In the genomic region with DNA sequence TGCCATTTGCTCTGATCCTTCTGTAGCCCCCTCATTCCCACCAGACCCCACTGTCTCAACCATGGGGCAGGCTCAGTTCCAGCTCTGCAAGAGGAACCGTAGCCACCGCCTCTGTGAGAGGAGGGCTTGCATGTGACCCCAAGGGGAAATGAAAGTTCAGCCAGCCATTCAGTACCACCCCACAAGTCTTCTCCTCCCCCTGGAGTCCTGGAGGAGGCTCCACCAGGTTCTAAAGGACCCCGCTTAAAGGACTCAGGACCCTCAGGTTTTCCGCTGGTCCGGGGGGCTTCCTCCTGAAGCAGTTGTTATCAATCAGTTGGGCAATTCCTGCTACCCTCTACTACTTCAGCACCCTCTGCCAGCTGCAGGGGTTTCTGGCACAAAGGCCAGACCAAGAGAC, we compare ENCODE assay signal across 11 mouse cellular contexts. TPM values are rescaled to one million over a fixed set of nuclear protein-coding genes. Genes with fewer than 3 reads are reported as not detected.
A peak's percentile ranks its signal among the peaks of the same experiment; 100 is the strongest.
DNase-seq lines count a peak whose midpoint lies in the region; ATAC-seq and TF ChIP-seq lines count a peak whose summit lies in the region.
"Had no signal": no experiment of that assay in that cellular context is flagged by ENCODE, and none has a peak within 500 bp of the region (broad histone marks: within the 10 kb centered on the region; RNA-seq: fewer than 3 reads in every experiment).

No protein-coding gene starts in this region.

- H3K27ac ChIP-seq in gastrocnemius, adult 2 months: peak overlapping the region; percentile 59
- H3K27ac ChIP-seq in forebrain, embryonic 16.5 days (ENCODE audit: low read length): no peak overlapping the region; the same call in 1 of the 2 replicates
- H3K27ac ChIP-seq: neural tube, embryonic 13.5 days; stomach, postnatal 0 days had no signal

- peak; percentile 24; the same call in 1 of the 2 replicates for ATAC-seq in forebrain, embryonic 16.5 days
- peak; percentile 75 for ATAC-seq in megakaryocyte progenitor cell, adult 5-6 weeks (replicated peaks; ENCODE audit: poor library complexity)

- H3K27me3 ChIP-seq in forebrain, embryonic 16.5 days (replicated peaks; ENCODE audit: control insufficient read depth, insufficient read depth, low read length): peaks cover 2% of the 10 kb centered on the region

- peaks cover 5% of the 10 kb centered on the region for H3K4me1 ChIP-seq in forebrain, embryonic 16.5 days (replicated peaks; ENCODE audit: control insufficient read depth, insufficient read depth, low read length)

- no peak overlapping the region; the same call in 1 of the 2 replicates for H3K9ac ChIP-seq in forebrain, embryonic 16.5 days (replicated peaks; ENCODE audit: low read depth, low read length)

- intact Hi-C loops in gastrocnemius, adult 2 months (cut with DNase I): no loop called here
- intact Hi-C loops in gastrocnemius, postnatal 36 days (cut with DNase I): no loop called here

- no peaks in the 10 kb centered on the region for H3K9me3 ChIP-seq in forebrain, embryonic 16.5 days (ENCODE audit: control insufficient read depth, low read length)
- H3K9me3 ChIP-seq: neural tube, embryonic 13.5 days had no signal

- no peak overlapping the region for H3K4me2 ChIP-seq in forebrain, embryonic 16.5 days (ENCODE audit: low read length)
- H3K4me2 ChIP-seq: neural tube, embryonic 13.5 days had no signal

- H3K36me3 ChIP-seq in forebrain, embryonic 16.5 days (ENCODE audit: control insufficient read depth, insufficient read depth): no peaks in the 10 kb centered on the region
- H3K36me3 ChIP-seq: neural tube, embryonic 13.5 days had no signal

- peak; percentile 52 for DNase-seq in gastrocnemius, adult 2 months
- DNase-seq in gastrocnemius, postnatal 36 days: no peak
- DNase-seq in B cell, adult 2 months: peak; percentile 80 to 85
- no peak for DNase-seq in cerebellum, adult 8-10 months
- no peak for DNase-seq in right cerebral cortex, postnatal 14 days
- DNase-seq in urinary bladder, postnatal 25 days (ENCODE audit: low spot score): no peak
- DNase-seq: heart, postnatal 10 days had no signal

- 51% methylated on average over 5 of the region's 5 CpGs for WGBS in forebrain, embryonic 16.5 days

- H3K4me3 ChIP-seq in gastrocnemius, adult 2 months: peak overlapping the region; percentile 47
- H3K4me3 ChIP-seq in forebrain, embryonic 16.5 days (replicated peaks; ENCODE audit: low read length): no peak overlapping the region
- H3K4me3 ChIP-seq: neural tube, embryonic 13.5 days had no signal

- TF ChIP-seq CTCF in gastrocnemius, adult 2 months (IDR thresholded peaks at IDR 0.05): no peak

RNA-seq across cellular contexts. Expression of a gene that starts 6.2 kb away (rescaled TPM):
- 10 to 100 TPM in 1 of 2 experiments, 1 to 10 TPM in 1; 8.0 to 13.0 TPM for total RNA-seq in gastrocnemius, adult 2 months (2021)
- 10 to 100 TPM in 1 of 2 experiments, 1 to 10 TPM in 1; 8.7 to 12.7 TPM for total RNA-seq in gastrocnemius, postnatal 36 days (2021)
- polyA plus RNA-seq in forebrain, embryonic 16.5 days (2015; fragmentation: Nextera tagmentation; extraction: Ambion mirVana): 12.2 and 13.1 TPM in 2 replicates
- total RNA-seq in megakaryocyte progenitor cell, adult 5-6 weeks (2015): 11.5 and 12.4 TPM in 2 replicates
- 2.0 and 3.2 TPM in 2 replicates for total RNA-seq in megakaryocyte progenitor cell, adult 5-6 weeks (2017)

RNA-seq across cellular contexts. Expression of a gene that starts 23.3 kb away (rescaled TPM):
- total RNA-seq in gastrocnemius, adult 2 months (2021): not detected
- not detected for total RNA-seq in gastrocnemius, postnatal 36 days (2021)
- polyA plus RNA-seq in forebrain, embryonic 16.5 days (2015; fragmentation: Nextera tagmentation; extraction: Ambion mirVana): 0.24 and 0.73 TPM in 2 replicates
- total RNA-seq in megakaryocyte progenitor cell, adult 5-6 weeks (2015): 1.8 and 3.4 TPM in 2 replicates
- 1.8 and 2.3 TPM in 2 replicates for total RNA-seq in megakaryocyte progenitor cell, adult 5-6 weeks (2017)
- total RNA-seq: heart, postnatal 10 days had no signal

RNA-seq across cellular contexts. Expression of a gene that starts 32.8 kb away (rescaled TPM):
- 1 to 10 TPM; 5.0 to 10.0 TPM for total RNA-seq in gastrocnemius, adult 2 months (2021)
- total RNA-seq in gastrocnemius, postnatal 36 days (2021): 1 to 10 TPM; 8.7 to 9.1 TPM
- polyA plus RNA-seq in forebrain, embryonic 16.5 days (2015; fragmentation: Nextera tagmentation; extraction: Ambion mirVana): 6.7 and 7.9 TPM in 2 replicates
- total RNA-seq in megakaryocyte progenitor cell, adult 5-6 weeks (2015): 16.4 and 17.3 TPM in 2 replicates
- total RNA-seq in megakaryocyte progenitor cell, adult 5-6 weeks (2017): 8.4 and 10.5 TPM in 2 replicates

Comparison
In these comparisons a context has a peak if more than half of its experiments do, and no peak if none do; other contexts are left out.
1. DNase-seq: peak in gastrocnemius, adult 2 months (single experiment) and B cell, adult 2 months (2 of 2); none in gastrocnemius, postnatal 36 days (0 of 2), cerebellum, adult 8-10 months (single experiment), right cerebral cortex, postnatal 14 days (single experiment) and urinary bladder, postnatal 25 days (single experiment).